Mouse (Mus musculus) left cerebral cortex, adult 18-20 months (tissue): ENCODE data around the gene Serac1. TPM values are rescaled to one million over a fixed set of nuclear protein-coding genes. Genes with fewer than 3 reads are reported as not detected.

ENCODE experiments used
- DNase-seq, 2 experiments: peaks; one replicate each; pipeline ENCODE4 v3.0.0; 2021 to 2022; ENCODE audit warnings: low spot score in 2 of 2, mixed read lengths in 1 of 2
- long read RNA-seq, 2 experiments: library from polyadenylated mRNA; stranded (forward); transcript quantifications; one replicate each; pipeline ENCODE4 v2.0.0; 2021
- total RNA-seq, 2 experiments: library from RNA; stranded (reverse); gene quantifications; 2 replicates each; pipeline ENCODE4 v1.2.3; 2021

Gene Serac1
- total RNA-seq, result 10 to 100 TPM; 16.1 to 17.3 TPM
- long read RNA-seq, experiment 1, full-length matches to known transcripts, result 8 of 16 reads
- long read RNA-seq, experiment 1, partial matches to known transcripts, result 1 of 16 reads
- long read RNA-seq, experiment 1, other reads (novel, unspliced or antisense), result 7 of 16 reads
- long read RNA-seq, experiment 2, full-length matches to known transcripts, result 7 of 10 reads
- long read RNA-seq, experiment 2, partial matches to known transcripts, result 1 of 10 reads
- long read RNA-seq, experiment 2, other reads (novel, unspliced or antisense), result 2 of 10 reads

- peak; percentile 98 to 99 for DNase-seq
Observed at GRCm38 (mm10) chr17:6079287-6080122, at the start of gene Serac1, which contains the start of gene Gtf2h5. Serac1 (minus strand) TSS chr17:6079741. Gtf2h5 (plus strand) TSS chr17:6079786.

- no peak for DNase-seq
Observed at GRCm38 (mm10) chr17:6128039-6128438, 48.5 kb upstream of the Serac1 start.

GRCm38 (mm10) chr17:6125441-6125840 lies 45.9 kb upstream of the Serac1 start:
- DNase-seq, result no peak

GRCm38 (mm10) chr17:6123776-6124175 lies 44.2 kb upstream of the Serac1 start:
- DNase-seq, result peak in 1 of 2 experiments; percentile 9

- no peak for DNase-seq
Observed at GRCm38 (mm10) chr17:6118861-6119260, 39.3 kb upstream of the Serac1 start.

- no peak for DNase-seq
Observed at GRCm38 (mm10) chr17:6117917-6118316, 38.4 kb upstream of the Serac1 start.

GRCm38 (mm10) chr17:6117148-6117725 lies 37.7 kb upstream of the Serac1 start:
- no peak for DNase-seq

- no peak for DNase-seq
Observed at GRCm38 (mm10) chr17:6115085-6115484, 35.5 kb upstream of the Serac1 start.

- DNase-seq, result no peak
Observed at GRCm38 (mm10) chr17:6113653-6114052, 34.1 kb upstream of the Serac1 start.

GRCm38 (mm10) chr17:6110956-6111355 lies 31.4 kb upstream of the Serac1 start:
- peak; percentile 12 to 14 for DNase-seq

- no peak for DNase-seq
Observed at GRCm38 (mm10) chr17:6108175-6108574, 28.6 kb upstream of the Serac1 start.

GRCm38 (mm10) chr17:6107015-6107601 lies 27.6 kb upstream of the Serac1 start:
- DNase-seq, result peak; percentile 31 to 50

GRCm38 (mm10) chr17:6106361-6107014 lies 26.9 kb upstream of the Serac1 start, which contains the start of gene Tulp4:
Tulp4 (plus strand) TSS chr17:6106437.
- peak; percentile 71 to 82 for DNase-seq

- no peak for DNase-seq
Observed at GRCm38 (mm10) chr17:6103566-6103965, 24.0 kb upstream of the Serac1 start.

GRCm38 (mm10) chr17:6102287-6102686 lies 22.7 kb upstream of the Serac1 start:
- no peak for DNase-seq

- peak; percentile 58 to 66 for DNase-seq
Observed at GRCm38 (mm10) chr17:6097884-6098283, 18.3 kb upstream of the Serac1 start.

GRCm38 (mm10) chr17:6095579-6095978 lies 16.0 kb upstream of the Serac1 start:
- no peak for DNase-seq

- no peak for DNase-seq
Observed at GRCm38 (mm10) chr17:6091604-6092003, 12.1 kb upstream of the Serac1 start.

- DNase-seq, result no peak
Observed at GRCm38 (mm10) chr17:6083323-6083890, 3.9 kb upstream of the Serac1 start.

- DNase-seq, result no peak
Observed at GRCm38 (mm10) chr17:6073405-6073804, 6.1 kb downstream of the Serac1 start.

GRCm38 (mm10) chr17:6069866-6070265 lies 9.7 kb downstream of the Serac1 start:
- DNase-seq, result no peak
